ENCODE assay signal across 8 mouse cellular contexts in the genomic region with DNA sequence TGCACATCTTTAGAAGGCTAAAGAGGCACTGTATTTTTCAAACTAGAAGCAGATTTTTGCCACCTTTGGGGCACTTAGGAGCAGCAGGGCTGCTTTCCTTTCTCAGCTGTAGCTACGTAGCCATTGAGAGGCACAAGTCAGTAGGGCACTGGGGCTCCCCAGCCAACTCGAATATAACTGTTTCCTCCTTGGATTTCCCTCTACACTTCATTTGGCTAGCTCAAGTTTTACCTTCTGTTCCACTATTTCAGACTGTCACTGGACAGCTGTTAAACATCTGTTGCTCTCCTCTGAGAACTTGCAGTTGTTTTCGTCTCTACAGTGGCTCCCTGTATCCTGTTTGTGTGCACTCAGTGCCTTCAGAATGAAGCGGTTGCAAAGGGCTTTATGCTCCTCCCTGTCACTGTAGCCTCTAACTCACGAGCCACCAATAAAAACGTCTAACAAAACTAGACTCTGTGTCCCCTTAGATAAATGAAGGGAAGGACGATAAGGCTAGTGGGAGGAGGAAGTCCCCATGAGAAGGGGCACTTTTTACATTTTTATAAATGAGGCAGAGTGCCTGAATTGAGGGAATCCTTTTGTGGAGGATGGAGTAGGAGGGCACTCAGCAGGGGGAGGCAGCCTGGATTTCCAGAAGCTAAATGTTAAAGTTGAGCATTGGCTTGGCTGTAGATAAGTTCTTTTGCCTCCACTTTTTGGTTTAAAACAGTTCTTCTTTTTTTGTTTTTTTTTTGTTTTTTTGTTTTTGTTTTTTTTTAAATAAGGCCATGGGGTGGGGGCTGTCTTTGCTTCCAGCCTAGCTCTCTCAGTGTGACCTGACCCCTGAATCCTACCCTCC. TPM values are rescaled to one million over a fixed set of nuclear protein-coding genes. Genes with fewer than 3 reads are reported as not detected.
A peak's percentile ranks its signal among the peaks of the same experiment; 100 is the strongest.
DNase-seq lines count a peak whose midpoint lies in the region; ATAC-seq and TF ChIP-seq lines count a peak whose summit lies in the region.

No protein-coding gene starts in this region.

- 20% methylated on average over 7 of the region's 7 CpGs for WGBS in forebrain, embryonic 12.5 days
- 19% methylated on average over 7 of the region's 7 CpGs for WGBS in forebrain, embryonic 11.5 days
- 13% methylated on average over 7 of the region's 7 CpGs for WGBS in embryonic facial prominence, embryonic 10.5 days
- WGBS in hindbrain, embryonic 16.5 days = 13% methylated on average over 7 of the region's 7 CpGs
- 15% methylated on average over 7 of the region's 7 CpGs for WGBS in liver, postnatal 0 days (ENCODE audit: insufficient replicate concordance)

- no peak overlapping the region for H3K9ac ChIP-seq in forebrain, embryonic 12.5 days
- H3K9ac ChIP-seq in forebrain, embryonic 11.5 days (ENCODE audit: low read length) = no peak overlapping the region
- H3K9ac ChIP-seq in hindbrain, embryonic 16.5 days (ENCODE audit: low read depth, low read length) = no peak overlapping the region
- peak overlapping the region; percentile 42 for H3K9ac ChIP-seq in liver, postnatal 0 days (replicated peaks)

- H3K36me3 ChIP-seq in forebrain, embryonic 12.5 days (replicated peaks) = no peaks in the 10 kb centered on the region
- no peaks in the 10 kb centered on the region for H3K36me3 ChIP-seq in forebrain, embryonic 11.5 days (ENCODE audit: control insufficient read depth, insufficient read depth, low read length)
- peaks cover 11% of the 10 kb centered on the region for H3K36me3 ChIP-seq in embryonic facial prominence, embryonic 10.5 days (replicated peaks)
- H3K36me3 ChIP-seq in hindbrain, embryonic 16.5 days (ENCODE audit: control insufficient read depth, insufficient read depth, low read length) = no peaks in the 10 kb centered on the region
- no peaks in the 10 kb centered on the region; the same call in none of the 2 replicates for H3K36me3 ChIP-seq in liver, postnatal 0 days (replicated peaks; ENCODE audit: insufficient read depth, low read length)

- peak overlapping the region; percentile 43; the same call in 1 of the 2 replicates for H3K27ac ChIP-seq in forebrain, embryonic 12.5 days
- H3K27ac ChIP-seq in forebrain, embryonic 11.5 days (ENCODE audit: low read depth, low read length) = no peak overlapping the region
- H3K27ac ChIP-seq in embryonic facial prominence, embryonic 10.5 days (replicated peaks) = peak overlapping the region; percentile 86
- H3K27ac ChIP-seq in hindbrain, embryonic 16.5 days (ENCODE audit: low read depth, low read length) = peak overlapping the region; percentile 45; the same call in 1 of the 2 replicates
- H3K27ac ChIP-seq in liver, postnatal 0 days (ENCODE audit: low read depth) = peak overlapping the region; percentile 80

- peaks cover 23% of the 10 kb centered on the region for H3K4me1 ChIP-seq in forebrain, embryonic 12.5 days
- peaks cover 6% of the 10 kb centered on the region; the same call in 1 of the 2 replicates for H3K4me1 ChIP-seq in forebrain, embryonic 11.5 days (replicated peaks; ENCODE audit: control insufficient read depth, insufficient read depth, low read length)
- peaks cover 80% of the 10 kb centered on the region for H3K4me1 ChIP-seq in embryonic facial prominence, embryonic 10.5 days
- H3K4me1 ChIP-seq in hindbrain, embryonic 16.5 days (ENCODE audit: control insufficient read depth, insufficient read depth, low read depth, low read length) = peaks cover 11% of the 10 kb centered on the region
- peaks cover 54% of the 10 kb centered on the region for H3K4me1 ChIP-seq in liver, postnatal 0 days (ENCODE audit: insufficient read depth)

- no peaks in the 10 kb centered on the region for H3K27me3 ChIP-seq in forebrain, embryonic 12.5 days
- H3K27me3 ChIP-seq in forebrain, embryonic 11.5 days (ENCODE audit: control insufficient read depth, insufficient read depth, low read length) = no peaks in the 10 kb centered on the region
- no peaks in the 10 kb centered on the region for H3K27me3 ChIP-seq in embryonic facial prominence, embryonic 10.5 days (replicated peaks; ENCODE audit: low read depth, poor library complexity, severe bottlenecking)
- H3K27me3 ChIP-seq in hindbrain, embryonic 16.5 days (replicated peaks; ENCODE audit: control insufficient read depth, insufficient read depth, low read length) = no peaks in the 10 kb centered on the region
- H3K27me3 ChIP-seq in liver, postnatal 0 days (ENCODE audit: insufficient read depth, low read length) = no peaks in the 10 kb centered on the region

- H3K9me3 ChIP-seq in forebrain, embryonic 12.5 days = no peaks in the 10 kb centered on the region
- no peaks in the 10 kb centered on the region for H3K9me3 ChIP-seq in forebrain, embryonic 11.5 days (ENCODE audit: control insufficient read depth, low read length)
- no peaks in the 10 kb centered on the region; the same call in 1 of the 2 replicates for H3K9me3 ChIP-seq in embryonic facial prominence, embryonic 10.5 days
- H3K9me3 ChIP-seq in hindbrain, embryonic 16.5 days (ENCODE audit: control insufficient read depth, low read length) = no peaks in the 10 kb centered on the region
- H3K9me3 ChIP-seq in liver, postnatal 0 days (ENCODE audit: low read length) = no peaks in the 10 kb centered on the region

- no peak for ATAC-seq in forebrain, embryonic 12.5 days (ENCODE audit: low FRiP score)
- ATAC-seq in forebrain, embryonic 11.5 days (replicated peaks; ENCODE audit: low FRiP score) = no peak
- no peak for ATAC-seq in hindbrain, embryonic 16.5 days
- peak; percentile 87 for ATAC-seq in liver, postnatal 0 days

- no peak for DNase-seq in forebrain, embryonic 11.5 days (ENCODE audit: low spot score)
- DNase-seq in embryonic facial prominence, embryonic 10.5 days (ENCODE audit: low spot score) = peak; percentile 36
- DNase-seq in liver, postnatal 0 days = no peak
- DNase-seq in right cerebral cortex, postnatal 14 days = no peak
- DNase-seq in layer of hippocampus, adult 18-20 months (ENCODE audit: low spot score in 2 of 2) = no peak
- no peak for DNase-seq in cerebellum, postnatal 36 days

- TF ChIP-seq EP300 in liver, postnatal 0 days (IDR thresholded peaks at IDR 0.05; ENCODE audit: low read depth) = peak; percentile 92

- no peak overlapping the region for H3K4me2 ChIP-seq in forebrain, embryonic 12.5 days
- no peak overlapping the region for H3K4me2 ChIP-seq in forebrain, embryonic 11.5 days (ENCODE audit: low read depth, low read length, severe bottlenecking)
- H3K4me2 ChIP-seq in hindbrain, embryonic 16.5 days (ENCODE audit: low read length) = no peak overlapping the region
- peak overlapping the region; percentile 57 for H3K4me2 ChIP-seq in liver, postnatal 0 days (ENCODE audit: low read depth, low read length)

- H3K4me3 ChIP-seq in forebrain, embryonic 12.5 days (replicated peaks) = no peak overlapping the region
- H3K4me3 ChIP-seq in forebrain, embryonic 11.5 days (ENCODE audit: low read depth, low read length) = no peak overlapping the region
- no peak overlapping the region for H3K4me3 ChIP-seq in embryonic facial prominence, embryonic 10.5 days
- H3K4me3 ChIP-seq in hindbrain, embryonic 16.5 days (ENCODE audit: low read length) = no peak overlapping the region
- H3K4me3 ChIP-seq in liver, postnatal 0 days (ENCODE audit: low read depth, low read length) = no peak overlapping the region

- TF ChIP-seq CTCF in liver, postnatal 0 days (IDR thresholded peaks at IDR 0.05; ENCODE audit: low read depth) = no peak

RNA-seq across cellular contexts. Expression of gene Cyth3, which starts 32.6 kb away (rescaled TPM):
- 25.7 and 27.8 TPM in 2 replicates for polyA plus RNA-seq in forebrain, embryonic 12.5 days (2016; fragmentation: Nextera tagmentation; extraction: Ambion mirVana)
- 27.8 and 29.4 TPM in 2 replicates for polyA plus RNA-seq in forebrain, embryonic 11.5 days (2014; fragmentation: Nextera tagmentation; extraction: Ambion mirVana)
- 40.4 and 48.1 TPM in 2 replicates for polyA plus RNA-seq in embryonic facial prominence, embryonic 10.5 days (2016; fragmentation: Nextera tagmentation; extraction: Ambion mirVana)
- 41.6 and 45.8 TPM in 2 replicates for polyA plus RNA-seq in hindbrain, embryonic 16.5 days (2015; fragmentation: Nextera tagmentation; extraction: Ambion mirVana)
- 12.1 and 15.3 TPM in 2 replicates for polyA plus RNA-seq in liver, postnatal 0 days (2015; fragmentation: Nextera tagmentation; extraction: Ambion mirVana)
- total RNA-seq in layer of hippocampus, adult 18-20 months (2021) = 10 to 100 TPM; 41.3 to 51.6 TPM
